Mouse (Mus musculus): ENCODE results near the gene D1Pas1.

GRCm38 (mm10) chr1:186988822-186989221 lies 21.6 kb downstream of the D1Pas1 start:
- TF ChIP-seq CTCF (IDR thresholded peaks at IDR 0.05; ENCODE audit: borderline replicate concordance, insufficient read depth, low read depth, low read length) (no peak), POLR2A (IDR thresholded peaks at IDR 0.05; ENCODE audit: borderline replicate concordance, insufficient read depth, low read length) (no peak)

All from cerebellum, adult 2 months (tissue).